Mouse (Mus musculus): Measurements from ENCODE around the gene Slc46a3. TPM values are rescaled to one million over a fixed set of nuclear protein-coding genes. Genes with fewer than 3 reads are reported as not detected.
A peak's percentile ranks its signal among the peaks of the same experiment; 100 is the strongest.
"Not testable (repeated sequence)": the region's sequence is repeated elsewhere in the genome, so short reads cannot be mapped to it uniquely, and the experiment has no call there.

The Slc46a3 gene
- polyA plus RNA-seq, 1 experiment from 2014 or later: 1.7 TPM

- Histone ChIP-seq H3K4me1 (ENCODE audit: control insufficient read depth, insufficient read depth, low read length) (0 out of 2 replicates have a peak, but pooled peaks cover 2% of the 10 kb centered on the region), H3K27me3 (ENCODE audit: control insufficient read depth, insufficient read depth, low read length) (no peaks in the 10 kb centered on the region), H3K4me2 (ENCODE audit: low read depth, severe bottlenecking) (no peak overlapping the region), H3K9me3 (ENCODE audit: control insufficient read depth, low read length) (no peaks in the 10 kb centered on the region), H3K9ac (ENCODE audit: low read length) (no peak overlapping the region), H3K36me3 (ENCODE audit: control insufficient read depth, insufficient read depth, low read length) (no peaks in the 10 kb centered on the region), H3K4me3 (ENCODE audit: low read depth, low read length) (no peak overlapping the region), H3K27ac (replicated peaks; ENCODE audit: low read depth, low read length) (no peak overlapping the region)
- no peak for DNase-seq (ENCODE audit: low spot score)
- ATAC-seq (ENCODE audit: insufficient number of reproducible peaks, low FRiP score, low TSS enrichment, low read depth): no peak
- WGBS: 74% methylated on average over 4 of the region's 4 CpGs
These were observed 4.4 kb upstream of the Slc46a3 start for GRCm38 (mm10) chr5:147898968-147899549.

- DNase-seq (ENCODE audit: low spot score) (no peak), ATAC-seq (ENCODE audit: insufficient number of reproducible peaks, low FRiP score, low TSS enrichment, low read depth) (no peak)
- WGBS: 81% methylated on average over 2 of the region's 2 CpGs
- no peaks in the 10 kb centered on the region for H3K36me3 ChIP-seq (ENCODE audit: control insufficient read depth, insufficient read depth, low read length)
- no peaks in the 10 kb centered on the region for H3K27me3 ChIP-seq (ENCODE audit: control insufficient read depth, insufficient read depth, low read length)
- no peak overlapping the region for H3K9ac ChIP-seq (ENCODE audit: low read length)
- no peaks in the 10 kb centered on the region for H3K9me3 ChIP-seq (ENCODE audit: control insufficient read depth, low read length)
- H3K27ac ChIP-seq (replicated peaks; ENCODE audit: low read depth, low read length): no peak overlapping the region
- H3K4me1 ChIP-seq (ENCODE audit: control insufficient read depth, insufficient read depth, low read length): 0 out of 2 replicates have a peak, but pooled peaks cover 2% of the 10 kb centered on the region
- no peak overlapping the region for H3K4me2 ChIP-seq (ENCODE audit: low read depth, severe bottlenecking)
- H3K4me3 ChIP-seq (ENCODE audit: low read depth, low read length): no peak overlapping the region
These were observed 3.6 kb upstream of the Slc46a3 start for GRCm38 (mm10) chr5:147898254-147898653.

- H3K27me3 ChIP-seq (ENCODE audit: control insufficient read depth, insufficient read depth, low read length); H3K4me2 ChIP-seq (ENCODE audit: low read depth, severe bottlenecking): not testable (repeated sequence)
- 80% methylated on average over 4 of the region's 4 CpGs for WGBS
These were observed 1.9 kb upstream of the Slc46a3 start for GRCm38 (mm10) chr5:147896501-147896900.

GRCm38 (mm10) chr5:147895436-147896198 is 1.0 kb upstream of the Slc46a3 start:
- Histone ChIP-seq H3K4me3 (ENCODE audit: low read depth, low read length) (peak overlapping the region; percentile 41; the same call in 1 of the 2 replicates), H3K9ac (ENCODE audit: low read length) (no peak overlapping the region), H3K27ac (replicated peaks; ENCODE audit: low read depth, low read length) (no peak overlapping the region), H3K27me3 (ENCODE audit: control insufficient read depth, insufficient read depth, low read length) (peaks cover 2% of the 10 kb centered on the region), H3K36me3 (ENCODE audit: control insufficient read depth, insufficient read depth, low read length) (no peaks in the 10 kb centered on the region), H3K9me3 (ENCODE audit: control insufficient read depth, low read length) (no peaks in the 10 kb centered on the region), H3K4me2 (ENCODE audit: low read depth, severe bottlenecking) (peak overlapping the region; percentile 70), H3K4me1 (ENCODE audit: control insufficient read depth, insufficient read depth, low read length) (0 out of 2 replicates have a peak, but pooled peaks cover 2% of the 10 kb centered on the region)
- DNase-seq (ENCODE audit: low spot score) (peak; percentile 45), ATAC-seq (ENCODE audit: insufficient number of reproducible peaks, low FRiP score, low TSS enrichment, low read depth) (no peak)
- WGBS: 23% methylated on average over 16 of the region's 16 CpGs

More at GRCm38 (mm10) chr5:147896501-147896900, 1.9 kb upstream of the Slc46a3 start:
- not testable (repeated sequence) for DNase-seq (ENCODE audit: low spot score); H3K9me3 ChIP-seq (ENCODE audit: control insufficient read depth, low read length); H3K9ac ChIP-seq (ENCODE audit: low read length); ATAC-seq (ENCODE audit: insufficient number of reproducible peaks, low FRiP score, low TSS enrichment, low read depth); H3K36me3 ChIP-seq (ENCODE audit: control insufficient read depth, insufficient read depth, low read length); H3K27ac ChIP-seq (replicated peaks; ENCODE audit: low read depth, low read length); H3K4me1 ChIP-seq (ENCODE audit: control insufficient read depth, insufficient read depth, low read length); H3K4me3 ChIP-seq (ENCODE audit: low read depth, low read length)

- Histone ChIP-seq H3K9ac (ENCODE audit: low read length) (0 out of 2 replicates have a peak overlapping the region, but pooled peaks have one; percentile 17), H3K36me3 (ENCODE audit: control insufficient read depth, insufficient read depth, low read length) (no peaks in the 10 kb centered on the region), H3K9me3 (ENCODE audit: control insufficient read depth, low read length) (no peaks in the 10 kb centered on the region), H3K27ac (replicated peaks; ENCODE audit: low read depth, low read length) (no peak overlapping the region), H3K4me1 (ENCODE audit: control insufficient read depth, insufficient read depth, low read length) (0 out of 2 replicates have a peak, but pooled peaks cover 2% of the 10 kb centered on the region), H3K4me3 (ENCODE audit: low read depth, low read length) (peak overlapping the region; percentile 41), H3K4me2 (ENCODE audit: low read depth, severe bottlenecking) (peak overlapping the region; percentile 70), H3K27me3 (ENCODE audit: control insufficient read depth, insufficient read depth, low read length) (peaks cover 2% of the 10 kb centered on the region)
- DNase-seq (ENCODE audit: low spot score): peak; percentile 36
- WGBS: 2% methylated on average over 25 of the region's 25 CpGs
- ATAC-seq (ENCODE audit: insufficient number of reproducible peaks, low FRiP score, low TSS enrichment, low read depth): peak; percentile 4; the same call in 1 of the 2 replicates
These were observed 705 bp downstream of the Slc46a3 start for GRCm38 (mm10) chr5:147893766-147894454.

- 0 out of 2 replicates have a peak, but pooled peaks cover 2% of the 10 kb centered on the region for H3K4me1 ChIP-seq (ENCODE audit: control insufficient read depth, insufficient read depth, low read length)
- H3K36me3 ChIP-seq (ENCODE audit: control insufficient read depth, insufficient read depth, low read length): no peaks in the 10 kb centered on the region
- no peak overlapping the region for H3K4me3 ChIP-seq (ENCODE audit: low read depth, low read length)
- no peaks in the 10 kb centered on the region for H3K9me3 ChIP-seq (ENCODE audit: control insufficient read depth, low read length)
- WGBS: 15% methylated on average over 9 of the region's 9 CpGs
- peaks cover 2% of the 10 kb centered on the region for H3K27me3 ChIP-seq (ENCODE audit: control insufficient read depth, insufficient read depth, low read length)
- no peak overlapping the region for H3K9ac ChIP-seq (ENCODE audit: low read length)
- DNase-seq (ENCODE audit: low spot score) (no peak), ATAC-seq (ENCODE audit: insufficient number of reproducible peaks, low FRiP score, low TSS enrichment, low read depth) (no peak)
- no peak overlapping the region for H3K27ac ChIP-seq (replicated peaks; ENCODE audit: low read depth, low read length)
- no peak overlapping the region for H3K4me2 ChIP-seq (ENCODE audit: low read depth, severe bottlenecking)
These were observed 1.5 kb downstream of the Slc46a3 start for GRCm38 (mm10) chr5:147893143-147893542.

- Histone ChIP-seq H3K4me3 (ENCODE audit: low read depth, low read length) (no peak overlapping the region), H3K4me1 (ENCODE audit: control insufficient read depth, insufficient read depth, low read length) (0 out of 2 replicates have a peak, but pooled peaks cover 2% of the 10 kb centered on the region), H3K9me3 (ENCODE audit: control insufficient read depth, low read length) (no peaks in the 10 kb centered on the region), H3K27me3 (ENCODE audit: control insufficient read depth, insufficient read depth, low read length) (peaks cover 2% of the 10 kb centered on the region), H3K4me2 (ENCODE audit: low read depth, severe bottlenecking) (no peak overlapping the region), H3K9ac (ENCODE audit: low read length) (no peak overlapping the region), H3K36me3 (ENCODE audit: control insufficient read depth, insufficient read depth, low read length) (no peaks in the 10 kb centered on the region), H3K27ac (replicated peaks; ENCODE audit: low read depth, low read length) (no peak overlapping the region)
- no peak for ATAC-seq (ENCODE audit: insufficient number of reproducible peaks, low FRiP score, low TSS enrichment, low read depth)
- DNase-seq (ENCODE audit: low spot score): no peak
- WGBS: 27% methylated on average over 6 of the region's 6 CpGs
These were observed 1.9 kb downstream of the Slc46a3 start for GRCm38 (mm10) chr5:147892735-147893134.

Data from limb, embryonic 11.5 days (tissue).